Mouse (Mus musculus) liver, embryonic 16.5 days (tissue): ENCODE data around the gene 0610037L13Rik. TPM values are rescaled to one million over a fixed set of nuclear protein-coding genes. Genes with fewer than 3 reads are reported as not detected.

ENCODE experiments used
- ATAC-seq: fragments of 200-750 bp; cut with Nextera tagmentation; 2 replicates; pipeline ENCODE4 v1.8.0; 2017; ENCODE audit warnings: low read depth, mild to moderate bottlenecking, moderate number of reproducible peaks, moderate library complexity
- H3K27ac ChIP-seq: fragments of 300-500 bp; sonication (generic); 2 replicates; pipeline ENCODE4 v1.5.1; 2014; ENCODE audit warnings: mild to moderate bottlenecking, low read length
- H3K27me3 ChIP-seq: fragments of 300-500 bp; sonication (generic); 2 replicates; pipeline ENCODE4 v1.6.1; 2014; ENCODE audit warnings: low read depth, low read length, mixed read lengths; ENCODE audit not compliant: control insufficient read depth, insufficient read depth
- H3K36me3 ChIP-seq: fragments of 300-500 bp; sonication (generic); 2 replicates; pipeline ENCODE4 v1.6.1; 2014; ENCODE audit warnings: mild to moderate bottlenecking; ENCODE audit not compliant: control insufficient read depth, insufficient read depth
- H3K4me1 ChIP-seq: fragments of 300-500 bp; sonication (generic); 2 replicates; pipeline ENCODE4 v1.6.1; 2014; ENCODE audit warnings: low read depth, low read length, mixed read lengths; ENCODE audit not compliant: control insufficient read depth
- H3K4me2 ChIP-seq: fragments of 300-500 bp; sonication (generic); 2 replicates; pipeline ENCODE4 v1.6.1; 2014; ENCODE audit warnings: low read depth, low read length, mixed read lengths
- H3K4me3 ChIP-seq: fragments of 300-500 bp; sonication (generic); 2 replicates; pipeline ENCODE4 v1.5.1; 2014; ENCODE audit warnings: low read depth, mild to moderate bottlenecking, low read length
- H3K9ac ChIP-seq: fragments of 300-500 bp; sonication (generic); 2 replicates; pipeline ENCODE4 v1.6.1; 2014; ENCODE audit warnings: low read depth, low read length
- H3K9me3 ChIP-seq: fragments of 300-500 bp; sonication (generic); replicated peaks from 2 replicates; pipeline ENCODE4 v1.6.1; 2016; ENCODE audit warnings: low read length; ENCODE audit not compliant: control insufficient read depth
- WGBS: fragments of 180-500 bp; shearing (Covaris S2); extraction: QIAGEN DNeasy Blood & Tissue Kit; methylation state at CpG from one replicate; pipeline ENCODE4 v1.1.7; 2014; ENCODE audit not compliant: insufficient replicate concordance; 5-methylcytosine and 5-hydroxymethylcytosine counted together
- polyA plus RNA-seq: library from polyadenylated mRNA; unstranded; fragments of >200 nt; fragmentation: Nextera tagmentation; extraction: Ambion mirVana; gene quantifications from 2 replicates; pipeline ENCODE4 v1.2.1, GENCODE M21; 2015

0610037L13Rik gene
- polyA plus RNA-seq, 1 experiment from 2014 or later: 30.7 TPM

GRCm38 (mm10) chr4:107923145-107923802 lies 33.7 kb downstream of the 0610037L13Rik start, which contains the start of gene Cpt2:
Cpt2 (minus strand) TSS chr4:107923610.
- WGBS: under 1% methylated on average over 38 of the region's 38 CpGs
- peak within 1 kb of the TSS; percentile 87 for H3K27ac ChIP-seq
- no peaks in the 10 kb centered on the region for H3K36me3 ChIP-seq
- peak within 1 kb of the TSS; percentile 87 for H3K4me2 ChIP-seq
- peak within 1 kb of the TSS; percentile 91 for H3K4me3 ChIP-seq
- no peaks in the 10 kb centered on the region for H3K9me3 ChIP-seq
- H3K27me3 ChIP-seq: no peaks in the 10 kb centered on the region
- peaks cover 38% of the 10 kb centered on the region for H3K4me1 ChIP-seq
- peak; percentile 92 for ATAC-seq
- peak within 1 kb of the TSS; percentile 94 for H3K9ac ChIP-seq

- Histone ChIP-seq H3K4me2 (peak overlapping the region; percentile 87), H3K9ac (peak overlapping the region; percentile 46), H3K4me3 (peak overlapping the region; percentile 91), H3K27me3 (no peaks in the 10 kb centered on the region), H3K4me1 (peaks cover 43% of the 10 kb centered on the region), H3K27ac (peak overlapping the region; percentile 56; the same call in 1 of the 2 replicates), H3K36me3 (no peaks in the 10 kb centered on the region), H3K9me3 (no peaks in the 10 kb centered on the region)
- 38% methylated on average over 7 of the region's 7 CpGs for WGBS
- ATAC-seq: no peak
These were observed 34.2 kb downstream of the 0610037L13Rik start for GRCm38 (mm10) chr4:107923803-107924194.

- Histone ChIP-seq H3K4me1 (peaks cover 13% of the 10 kb centered on the region), H3K4me3 (no peak overlapping the region), H3K9ac (no peak overlapping the region), H3K9me3 (no peaks in the 10 kb centered on the region), H3K27ac (no peak overlapping the region), H3K27me3 (no peaks in the 10 kb centered on the region), H3K36me3 (no peaks in the 10 kb centered on the region), H3K4me2 (no peak overlapping the region)
- WGBS: 27% methylated on average over 2 of the region's 2 CpGs
- ATAC-seq: peak; percentile 12; the same call in 1 of the 2 replicates
These were observed 38.7 kb downstream of the 0610037L13Rik start for GRCm38 (mm10) chr4:107928269-107928668.

- Histone ChIP-seq H3K4me1 (peaks cover 13% of the 10 kb centered on the region), H3K36me3 (no peaks in the 10 kb centered on the region), H3K4me2 (no peak overlapping the region), H3K9ac (no peak overlapping the region), H3K4me3 (no peak overlapping the region), H3K27me3 (no peaks in the 10 kb centered on the region), H3K27ac (no peak overlapping the region), H3K9me3 (no peaks in the 10 kb centered on the region)
- 61% methylated on average over 2 of the region's 2 CpGs for WGBS
- no peak for ATAC-seq
These were observed 39.1 kb downstream of the 0610037L13Rik start for GRCm38 (mm10) chr4:107928726-107929125.

- Histone ChIP-seq H3K4me3 (no peak overlapping the region), H3K36me3 (no peaks in the 10 kb centered on the region), H3K9me3 (no peaks in the 10 kb centered on the region), H3K9ac (no peak overlapping the region), H3K4me1 (peaks cover 13% of the 10 kb centered on the region), H3K27me3 (no peaks in the 10 kb centered on the region), H3K4me2 (no peak overlapping the region), H3K27ac (no peak overlapping the region)
- no peak for ATAC-seq
- 61% methylated on average over 3 of the region's 3 CpGs for WGBS
These were observed 41.8 kb downstream of the 0610037L13Rik start for GRCm38 (mm10) chr4:107931453-107931852.

GRCm38 (mm10) chr4:107933239-107933638 lies 43.6 kb downstream of the 0610037L13Rik start:
- no peaks in the 10 kb centered on the region for H3K27me3 ChIP-seq
- no peaks in the 10 kb centered on the region for H3K9me3 ChIP-seq
- no peak overlapping the region for H3K4me3 ChIP-seq
- H3K36me3 ChIP-seq: no peaks in the 10 kb centered on the region
- no peak overlapping the region for H3K9ac ChIP-seq
- no peak overlapping the region for H3K4me2 ChIP-seq
- no peak overlapping the region for H3K27ac ChIP-seq
- no peak for ATAC-seq
- H3K4me1 ChIP-seq: peaks cover 5% of the 10 kb centered on the region
- 57% methylated on average over 8 of the region's 8 CpGs for WGBS

GRCm38 (mm10) chr4:107935254-107935653 lies 45.6 kb downstream of the 0610037L13Rik start:
- no peaks in the 10 kb centered on the region for H3K4me1 ChIP-seq
- no peak for ATAC-seq
- no peaks in the 10 kb centered on the region for H3K36me3 ChIP-seq
- no peak overlapping the region for H3K9ac ChIP-seq
- no peak overlapping the region for H3K4me3 ChIP-seq
- no peak overlapping the region for H3K4me2 ChIP-seq
- 25% methylated on average over 3 of the region's 3 CpGs for whole genome bisulfite sequencing
- H3K27me3 ChIP-seq: no peaks in the 10 kb centered on the region
- H3K9me3 ChIP-seq: no peaks in the 10 kb centered on the region
- H3K27ac ChIP-seq: no peak overlapping the region

- no peak overlapping the region for H3K4me2 ChIP-seq
- no peak overlapping the region for H3K4me3 ChIP-seq
- H3K27me3 ChIP-seq: no peaks in the 10 kb centered on the region
- no peak overlapping the region for H3K9ac ChIP-seq
- ATAC-seq: no peak
- H3K36me3 ChIP-seq: no peaks in the 10 kb centered on the region
- WGBS: 22% methylated on average over 6 of the region's 6 CpGs
- H3K27ac ChIP-seq: no peak overlapping the region
- H3K4me1 ChIP-seq: no peaks in the 10 kb centered on the region
- H3K9me3 ChIP-seq: no peaks in the 10 kb centered on the region
These were observed 47.7 kb downstream of the 0610037L13Rik start for GRCm38 (mm10) chr4:107937338-107937737.

- no peak for ATAC-seq
- Histone ChIP-seq H3K4me2 (no peak overlapping the region), H3K9me3 (no peaks in the 10 kb centered on the region), H3K9ac (no peak overlapping the region), H3K4me1 (no peaks in the 10 kb centered on the region), H3K36me3 (no peaks in the 10 kb centered on the region), H3K27me3 (no peaks in the 10 kb centered on the region), H3K4me3 (no peak overlapping the region), H3K27ac (no peak overlapping the region)
- WGBS: 54% methylated on average over 2 of the region's 2 CpGs
These were observed 48.5 kb downstream of the 0610037L13Rik start for GRCm38 (mm10) chr4:107938124-107938523.
